Mouse (Mus musculus): ENCODE data around the gene Fgfr2. TPM values are rescaled to one million over a fixed set of nuclear protein-coding genes. Genes with fewer than 3 reads are reported as not detected.
"Not testable (repeated sequence)": the region's sequence is repeated elsewhere in the genome, so short reads cannot be mapped to it uniquely, and the experiment has no call there.

The Fgfr2 gene
- total RNA-seq, 2 experiments from 2014 or later = 190 to 480 TPM

GRCm38 (mm10) chr7:130134428-130134827 lies 2988.7 kb downstream of the Fgfr2 start:
- DNase-seq = not testable (repeated sequence)

GRCm38 (mm10) chr7:130130226-130130625 lies 2992.9 kb downstream of the Fgfr2 start:
- no peak for DNase-seq

- no peak for DNase-seq
These were observed 2993.7 kb downstream of the Fgfr2 start for GRCm38 (mm10) chr7:130129359-130129960.

GRCm38 (mm10) chr7:130121507-130121906 lies 3001.6 kb downstream of the Fgfr2 start:
- DNase-seq = no peak

- DNase-seq = no peak
These were observed 3003.7 kb downstream of the Fgfr2 start for GRCm38 (mm10) chr7:130119466-130119865.

- DNase-seq = no peak
These were observed 3004.4 kb downstream of the Fgfr2 start for GRCm38 (mm10) chr7:130118726-130119125.

GRCm38 (mm10) chr7:130117466-130118123 lies 3005.6 kb downstream of the Fgfr2 start:
- no peak for DNase-seq

- DNase-seq = peak; percentile 87 to 90
These were observed 3008.7 kb downstream of the Fgfr2 start for GRCm38 (mm10) chr7:130114436-130114835.

Small RNAs within 50 kb of the gene (microRNA-seq; reads per million reads assigned to microRNA genes)
- 1.2 reads per million for gene Mir7061

Other genes starting within 250 kb of the Fgfr2 start
- gene Zranb1, start 192.2 kb downstream of the Fgfr2 start, total RNA-seq (2021) = 10 to 100 TPM; 30.0 to 35.5 TPM
- gene Ctbp2, start 1.0 kb upstream of the Fgfr2 start, total RNA-seq (2021) = 10 to 100 TPM; 65.6 to 68.6 TPM

Measured in adrenal gland, postnatal 36 days (tissue).